Mouse (Mus musculus) ovary, postnatal 36 days (tissue): ENCODE results near the gene Igfbp2.
A peak's percentile ranks its signal among the peaks of the same experiment; 100 is the strongest.

ENCODE experiments used
- DNase-seq: peaks from one replicate; pipeline ENCODE4 v3.0.0; 2022; ENCODE audit warnings: low spot score, mixed read lengths

Gene Igfbp2

GRCm38 (mm10) chr1:72815184-72815583 lies 9.1 kb upstream of the Igfbp2 start:
- DNase-seq, result no peak

DNA sequence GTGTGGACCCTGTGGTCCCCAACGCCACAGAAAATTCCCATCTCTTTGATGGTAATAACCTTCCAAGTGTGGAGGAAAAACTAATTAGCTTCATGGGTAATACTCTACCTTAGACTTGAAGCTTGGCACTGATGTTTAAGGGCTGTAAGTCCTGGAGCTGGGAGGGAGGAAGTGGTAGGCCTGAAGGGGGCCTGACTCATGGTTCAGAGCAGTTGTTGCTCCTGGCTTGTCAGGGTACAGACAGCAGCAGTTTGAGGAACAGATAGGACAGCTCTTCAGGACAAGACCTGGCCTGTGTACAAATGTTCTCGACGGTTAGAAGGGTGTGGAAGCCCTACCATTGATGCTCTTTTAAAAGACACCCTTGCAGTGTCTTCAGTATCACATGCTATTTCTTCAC lies 8.7 kb upstream of the Igfbp2 start:
- no peak for DNase-seq

DNA sequence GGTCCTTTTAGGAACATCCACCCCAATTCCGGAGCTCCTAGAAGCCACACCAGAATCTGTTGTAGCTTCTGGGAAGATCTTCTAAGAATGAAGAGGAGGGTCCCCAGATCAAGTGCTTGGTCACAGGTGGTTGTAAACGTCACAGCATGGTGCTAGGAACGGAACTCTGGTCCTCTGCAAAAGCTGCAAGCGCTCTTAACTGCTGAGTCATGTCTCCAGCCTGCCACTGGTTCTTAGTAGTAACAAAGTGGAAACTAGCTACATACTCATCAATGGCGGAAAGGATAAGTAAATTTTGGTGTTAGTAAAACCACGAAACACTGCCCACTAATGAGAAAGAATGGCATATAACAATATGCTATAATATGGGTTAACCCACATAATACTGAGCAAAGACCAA lies 4.3 kb upstream of the Igfbp2 start:
- no peak for DNase-seq

DNA sequence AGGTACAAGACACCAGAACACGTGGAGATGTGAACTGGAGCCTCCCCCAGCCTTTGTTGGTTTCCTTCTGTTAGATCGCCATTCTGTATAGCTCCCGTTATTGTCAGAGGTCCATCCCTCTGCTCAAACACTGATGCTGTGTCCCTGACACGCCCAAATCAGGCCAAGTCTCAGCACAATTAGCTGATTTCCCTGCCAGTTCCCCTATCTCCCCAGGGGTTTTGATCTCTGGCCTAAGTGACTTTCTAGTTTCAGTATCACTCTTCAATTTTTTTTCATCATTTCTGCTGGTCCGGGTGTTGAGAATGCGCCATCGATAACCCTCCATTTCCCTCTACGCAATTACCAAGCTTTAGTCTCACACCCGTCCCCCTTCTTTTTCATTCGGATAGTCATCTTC lies 1.4 kb upstream of the Igfbp2 start:
- DNase-seq, result no peak

DNA sequence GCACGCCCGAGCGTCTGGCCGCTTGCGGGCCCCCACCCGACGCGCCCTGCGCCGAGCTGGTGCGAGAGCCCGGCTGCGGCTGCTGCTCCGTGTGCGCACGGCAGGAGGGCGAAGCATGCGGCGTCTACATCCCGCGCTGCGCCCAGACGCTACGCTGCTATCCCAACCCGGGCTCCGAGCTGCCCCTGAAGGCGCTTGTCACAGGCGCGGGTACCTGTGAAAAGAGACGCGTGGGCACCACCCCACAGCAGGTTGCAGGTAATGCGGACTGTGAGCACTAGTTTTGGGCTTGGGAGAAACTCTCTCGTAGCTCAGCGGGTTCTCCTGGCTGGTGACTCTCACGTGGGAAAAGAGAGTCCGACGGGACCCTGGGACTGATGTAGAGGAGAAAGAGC lies 401 bp downstream of the Igfbp2 start:
- DNase-seq, result no peak

DNA sequence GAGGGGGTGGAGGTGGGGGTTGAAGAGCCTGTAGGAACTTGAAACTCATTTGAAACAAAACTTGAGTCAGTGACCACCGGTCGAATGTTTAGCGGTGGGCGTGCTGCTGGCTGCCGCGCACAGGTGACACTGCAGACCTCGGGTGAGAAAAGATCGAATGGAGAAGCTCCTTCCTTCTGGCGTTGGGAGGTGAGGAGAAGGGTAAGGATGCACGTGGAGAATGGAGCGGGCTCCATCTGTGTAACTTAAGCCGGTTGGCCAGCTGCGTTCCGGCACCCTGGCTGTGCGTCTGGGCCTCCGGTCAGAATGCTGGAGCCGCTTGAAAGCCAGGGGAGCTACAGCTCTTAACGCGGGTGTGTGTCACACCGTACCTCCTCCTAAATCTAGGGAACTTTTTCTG lies 983 bp downstream of the Igfbp2 start:
- no peak for DNase-seq

- DNase-seq, result no peak
Observed at GRCm38 (mm10) chr1:72825921-72826320, 1.6 kb downstream of the Igfbp2 start.

DNA sequence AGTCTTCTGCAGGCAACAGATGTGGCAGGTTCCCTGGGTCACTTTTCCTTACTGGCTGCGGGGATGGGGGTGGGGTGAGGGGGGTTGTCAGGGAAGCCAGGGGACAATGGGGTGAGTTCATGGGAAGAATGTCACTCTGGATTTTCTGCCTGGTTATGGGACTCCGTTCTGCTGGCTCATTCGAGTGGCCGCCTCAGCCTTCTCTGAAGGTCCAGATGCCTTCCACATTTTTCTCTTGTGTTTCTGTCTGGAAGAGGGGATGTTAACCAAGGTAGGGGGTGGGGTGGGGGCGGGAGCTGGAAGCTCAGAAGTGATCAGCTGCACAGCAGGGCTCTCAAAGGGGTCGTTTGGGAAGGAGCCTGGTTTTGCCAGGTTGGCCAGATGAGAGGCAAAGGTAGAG lies 2.1 kb downstream of the Igfbp2 start:
- DNase-seq, result no peak

DNA sequence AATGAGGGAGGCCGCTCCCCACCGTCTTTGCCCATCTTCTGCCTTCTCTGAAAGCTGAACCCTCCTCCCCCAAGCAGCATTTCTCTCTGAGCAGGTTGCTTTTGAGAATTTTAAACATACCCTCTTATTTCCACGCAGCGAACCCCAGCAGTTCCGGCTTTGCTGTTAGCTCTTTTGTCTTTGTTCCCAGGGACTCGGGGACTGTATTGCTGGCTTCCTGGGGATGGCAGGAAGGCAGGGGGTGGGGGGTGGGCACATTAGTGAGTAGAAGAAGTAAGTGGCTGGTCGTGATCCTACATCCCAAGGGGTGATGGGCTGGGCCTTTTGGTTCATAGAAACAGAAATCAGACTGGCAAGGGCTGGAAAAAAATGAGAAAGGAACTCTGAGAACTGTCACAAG lies 2.6 kb downstream of the Igfbp2 start:
- no peak for DNase-seq

DNA sequence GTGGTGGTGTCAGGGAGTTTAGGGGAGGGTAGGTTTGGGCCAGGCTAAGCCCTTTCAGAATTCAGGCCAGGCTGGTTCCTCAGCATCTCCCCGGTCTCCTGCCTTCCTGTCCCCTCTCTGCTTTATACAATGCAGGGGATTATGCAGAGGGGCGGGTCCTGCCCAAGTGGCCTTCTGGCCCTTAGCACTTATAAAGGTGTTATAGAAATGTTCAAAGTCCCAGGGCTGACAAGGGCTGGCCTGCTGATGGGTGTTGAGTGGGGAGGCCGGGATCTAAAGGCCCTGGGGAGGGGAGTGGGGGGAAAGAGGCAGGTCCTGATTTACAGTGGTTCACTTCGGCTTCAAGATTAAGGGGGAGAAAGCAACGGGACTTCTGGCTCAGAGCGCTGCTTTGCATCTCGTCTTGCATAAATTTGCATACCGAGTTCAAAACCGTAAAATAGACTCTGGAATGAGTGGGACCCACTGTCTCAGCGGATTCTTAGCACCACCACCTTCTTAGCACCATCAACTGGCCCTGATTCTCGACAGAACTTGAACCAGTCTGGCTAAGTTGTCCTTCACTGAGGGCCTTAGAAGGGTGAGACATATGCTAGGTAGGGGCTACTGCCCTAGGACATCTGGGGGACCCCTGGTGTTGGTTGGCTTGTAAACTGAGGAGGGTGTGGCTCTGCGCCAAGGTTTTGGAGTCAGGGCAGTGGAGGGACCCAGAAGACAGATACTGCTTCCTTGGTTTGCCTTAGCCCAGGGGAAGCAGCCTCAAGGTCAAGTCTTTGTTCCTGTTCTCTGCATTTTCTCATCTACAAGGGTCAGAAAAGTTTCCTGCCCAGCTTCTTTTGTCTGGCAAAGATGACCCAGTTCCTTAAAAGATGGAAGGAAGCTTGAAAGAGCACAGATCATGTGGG lies 3.4 kb downstream of the Igfbp2 start:
- no peak for DNase-seq

GRCm38 (mm10) chr1:72828843-72829242 lies 4.5 kb downstream of the Igfbp2 start:
- no peak for DNase-seq

DNA sequence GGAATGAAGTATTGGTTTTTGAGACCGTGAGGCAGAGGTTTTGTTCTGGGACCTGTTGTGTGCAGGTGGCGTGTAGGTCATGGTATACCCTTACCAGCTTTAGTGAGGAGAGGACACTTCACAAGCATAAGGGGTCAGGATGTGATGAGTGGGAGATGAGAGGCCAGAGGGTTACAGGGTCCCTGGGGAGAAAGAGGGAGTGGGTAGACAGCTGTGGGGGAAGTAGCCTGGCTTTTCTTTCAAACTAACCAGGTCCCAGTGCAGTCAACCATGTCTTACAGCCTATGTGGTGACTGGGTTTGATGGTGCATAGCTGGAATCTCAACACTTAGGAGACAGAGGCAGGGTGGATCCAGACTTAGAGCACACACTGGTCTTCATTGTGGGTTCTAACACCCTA lies 6.2 kb downstream of the Igfbp2 start:
- DNase-seq, result no peak

DNA sequence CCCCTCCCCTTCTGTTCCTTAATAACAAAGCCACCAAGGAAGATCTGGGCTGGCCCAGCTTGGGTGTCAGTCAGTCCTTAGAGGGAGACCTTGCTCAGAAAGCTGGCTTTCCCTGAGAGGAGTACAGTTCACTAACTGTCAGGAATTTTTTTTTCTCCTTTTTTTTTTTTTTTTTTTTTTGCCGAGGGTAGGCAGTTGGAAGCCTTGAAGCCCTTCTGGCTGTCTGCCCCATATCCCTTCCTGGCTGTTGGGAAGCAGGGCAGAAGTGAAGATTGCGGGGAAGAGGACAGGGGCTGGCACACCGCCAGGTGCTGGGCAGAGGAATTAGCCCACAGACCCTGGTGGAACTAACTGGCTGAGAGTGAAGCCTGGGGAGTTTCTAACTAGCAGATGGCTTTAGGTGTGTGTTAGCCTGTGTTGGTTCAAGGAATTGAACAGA lies 8.4 kb downstream of the Igfbp2 start:
- peak; percentile 43 for DNase-seq

- no peak for DNase-seq
Observed at GRCm38 (mm10) chr1:72833563-72833962, 9.3 kb downstream of the Igfbp2 start.

- DNase-seq, result peak; percentile 37
Observed at GRCm38 (mm10) chr1:72839356-72839755, 15.1 kb downstream of the Igfbp2 start.

DNA sequence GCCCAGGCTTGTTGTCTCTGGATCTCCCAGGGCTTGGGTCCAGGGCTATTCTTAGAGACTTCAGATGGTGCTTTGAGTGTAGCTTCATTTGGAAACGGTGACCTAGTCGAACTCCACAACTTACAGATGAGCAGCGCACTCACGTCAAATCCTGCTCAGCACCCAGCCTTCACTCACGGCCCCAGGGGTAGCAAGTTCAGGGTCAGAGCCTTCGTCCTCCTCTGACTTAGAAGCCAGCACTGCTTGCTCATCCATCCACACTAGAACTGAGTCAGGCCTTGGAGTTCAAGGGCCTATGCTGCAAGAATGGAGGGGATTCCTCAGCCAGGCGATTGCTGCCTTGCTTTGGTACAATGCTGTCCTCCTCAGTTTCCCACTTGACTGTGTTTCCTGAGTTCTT lies 15.5 kb downstream of the Igfbp2 start:
- DNase-seq, result no peak

DNA sequence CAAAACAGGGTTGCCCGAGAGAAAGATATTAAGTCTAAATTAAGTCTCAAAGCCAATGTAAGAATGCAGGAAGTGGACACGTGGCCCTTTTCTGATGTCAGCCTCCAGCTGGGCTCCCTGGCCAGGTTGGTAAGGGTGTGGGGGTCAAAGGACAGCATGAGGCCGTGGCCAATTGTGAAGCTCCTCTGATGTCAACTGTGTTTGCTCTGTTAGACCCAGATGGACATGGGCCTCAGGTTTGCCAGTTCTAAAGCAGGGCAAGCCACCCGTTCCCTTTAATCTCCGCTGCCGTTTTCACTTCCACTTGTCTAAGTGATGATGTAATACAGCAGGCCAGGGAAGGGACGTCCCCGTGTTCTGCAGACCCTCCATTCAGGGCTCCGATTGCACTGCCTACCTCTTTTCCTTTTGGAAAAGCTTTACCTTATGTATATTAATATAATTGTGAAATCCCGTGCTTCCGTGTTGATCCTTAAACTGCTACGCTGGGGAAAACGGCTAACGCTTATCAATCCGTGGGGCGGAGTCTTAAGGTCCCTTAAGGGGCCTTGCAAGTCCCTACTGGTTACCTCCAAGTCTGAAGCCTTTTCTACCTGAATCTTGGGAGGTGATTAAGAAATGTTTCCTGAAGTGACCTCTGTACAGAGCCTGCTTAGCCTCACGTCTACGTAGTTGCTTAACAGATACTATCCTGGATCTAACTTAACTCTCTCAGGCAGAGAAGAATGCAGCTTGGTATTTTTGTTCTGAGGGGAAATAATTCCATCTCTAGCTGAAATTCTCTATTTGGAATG lies 18.6 kb downstream of the Igfbp2 start:
- DNase-seq, result no peak

GRCm38 (mm10) chr1:72844675-72845074 lies 20.4 kb downstream of the Igfbp2 start:
- DNase-seq, result no peak

GRCm38 (mm10) chr1:72847849-72848380 lies 23.6 kb downstream of the Igfbp2 start:
- no peak for DNase-seq

DNA sequence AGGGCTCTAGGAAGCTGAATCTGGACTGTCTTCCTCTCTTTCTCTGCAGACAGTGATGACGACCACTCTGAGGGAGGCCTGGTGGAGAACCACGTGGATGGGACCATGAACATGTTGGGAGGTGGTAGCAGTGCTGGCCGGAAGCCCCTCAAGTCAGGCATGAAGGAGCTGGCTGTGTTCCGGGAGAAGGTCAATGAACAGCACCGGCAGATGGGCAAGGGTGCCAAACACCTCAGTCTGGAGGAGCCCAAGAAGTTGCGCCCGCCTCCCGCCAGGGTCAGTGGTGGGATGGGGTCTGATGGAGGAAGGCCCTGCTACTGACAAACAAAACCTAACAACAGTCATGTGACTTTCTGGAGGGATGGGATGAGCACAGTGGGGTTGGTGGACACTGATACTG lies 24.7 kb downstream of the Igfbp2 start:
- no peak for DNase-seq

GRCm38 (mm10) chr1:72853759-72854158 lies 29.5 kb downstream of the Igfbp2 start:
- DNase-seq, result no peak

DNA sequence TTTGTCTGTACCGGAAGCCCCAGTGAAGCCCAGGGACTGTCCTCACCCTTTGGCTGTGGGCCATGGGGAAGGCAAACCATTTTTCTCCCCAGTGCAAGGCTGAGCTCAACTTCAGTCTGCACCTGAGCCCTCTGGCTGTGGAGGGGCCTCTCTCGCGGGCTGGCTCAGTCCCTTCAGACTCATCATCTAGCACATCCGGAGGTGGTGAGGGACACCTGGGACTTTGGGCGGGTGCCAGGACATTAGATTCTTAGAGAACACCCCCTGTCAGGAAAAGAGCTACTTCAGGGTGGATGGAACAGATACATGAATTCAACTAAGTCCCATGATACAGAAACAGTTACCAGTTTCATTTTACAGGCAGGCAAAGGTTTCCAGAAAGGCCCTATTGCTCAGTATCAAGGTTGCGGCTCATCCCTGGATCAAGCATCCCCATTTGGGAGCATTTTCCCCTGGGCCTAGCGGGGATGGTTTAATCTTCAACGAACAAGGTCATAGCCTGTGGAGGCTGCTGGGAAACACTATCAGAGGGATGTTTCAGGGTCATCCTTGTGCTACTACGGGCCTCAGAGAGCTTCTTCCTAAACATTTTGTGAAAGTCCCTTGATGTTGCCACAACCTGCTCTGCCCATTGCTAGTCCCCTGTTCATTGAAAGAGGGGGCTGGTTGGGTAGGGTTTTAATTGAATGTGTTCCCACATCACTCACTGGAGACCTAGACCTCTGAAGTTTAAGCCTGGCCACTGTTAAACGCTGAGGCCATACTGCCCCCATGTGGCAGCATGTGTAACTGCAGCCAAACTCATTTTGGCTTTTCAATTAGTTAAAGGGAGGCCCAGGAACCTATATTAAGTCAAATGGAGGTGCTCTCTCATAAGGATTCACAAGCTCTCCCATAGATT lies 30.3 kb downstream of the Igfbp2 start:
- peak; percentile 47 for DNase-seq
